Mouse (Mus musculus): ENCODE results near the gene Olfr905. TPM values are rescaled to one million over a fixed set of nuclear protein-coding genes. Genes with fewer than 3 reads are reported as not detected.

Olfr905 gene
- polyA plus RNA-seq, 1 experiment from 2014 or later: not detected

DNA sequence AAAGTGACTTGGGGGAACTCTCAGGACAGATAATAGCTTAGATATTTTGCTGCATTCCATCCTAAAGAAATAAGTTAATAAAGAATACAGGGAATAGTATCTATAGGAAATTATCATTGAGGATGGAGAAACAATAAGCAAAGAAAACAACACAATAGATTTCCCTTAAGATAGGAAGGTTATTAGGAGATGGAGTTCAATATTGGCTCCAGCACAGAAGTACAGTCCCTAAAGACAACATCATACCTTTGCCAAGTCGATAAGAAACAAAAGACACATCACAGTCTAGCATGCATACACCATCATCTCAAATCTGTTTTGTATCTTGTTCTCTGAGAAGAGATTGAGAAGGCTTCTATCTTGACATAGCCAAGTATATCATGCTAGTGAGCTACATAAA, 50.4 kb downstream of the Olfr905 start, which contains the start of gene Olfr911-ps1:
TSS of gene Olfr911-ps1 (plus strand) at position 301 of the 400 bp plus-strand sequence.
- H3K27ac ChIP-seq (ENCODE audit: low read length): no peak within 1 kb of the TSS
- no peaks in the 10 kb centered on the region for H3K4me1 ChIP-seq (ENCODE audit: control insufficient read depth, insufficient read depth, low read length)
- H3K27me3 ChIP-seq (ENCODE audit: control insufficient read depth, insufficient read depth, low read length): no peaks in the 10 kb centered on the region
- no peak within 1 kb of the TSS for H3K9ac ChIP-seq (replicated peaks; ENCODE audit: low read depth, low read length)
- no peaks in the 10 kb centered on the region for H3K36me3 ChIP-seq (ENCODE audit: control insufficient read depth, insufficient read depth, low read length)
- H3K4me3 ChIP-seq (ENCODE audit: low read depth, low read length): no peak within 1 kb of the TSS
- WGBS: 61% methylated on average over 1 of the region's 1 CpGs
- H3K4me2 ChIP-seq (replicated peaks; ENCODE audit: low read depth, low read length): no peak within 1 kb of the TSS
- ATAC-seq (ENCODE audit: insufficient number of reproducible peaks, insufficient read depth, low FRiP score, low read depth): no peak
- H3K9me3 ChIP-seq (ENCODE audit: control insufficient read depth, low read depth, low read length): no peaks in the 10 kb centered on the region

Other genes starting within 250 kb of the Olfr905 start
- gene Olfr143, start 218.3 kb upstream of the Olfr905 start, polyA plus RNA-seq (2014; fragmentation: Nextera tagmentation; extraction: Ambion mirVana): not detected in 2 replicates
- not detected in 2 replicates for gene Olfr895, start 203.3 kb upstream of the Olfr905 start, polyA plus RNA-seq (2014; fragmentation: Nextera tagmentation; extraction: Ambion mirVana)
- gene Olfr896-ps1, start 180.0 kb upstream of the Olfr905 start, polyA plus RNA-seq (2014; fragmentation: Nextera tagmentation; extraction: Ambion mirVana): not detected in 2 replicates
- not detected in 2 replicates for gene Olfr25, start 142.0 kb upstream of the Olfr905 start, polyA plus RNA-seq (2014; fragmentation: Nextera tagmentation; extraction: Ambion mirVana)
- not detected in 2 replicates for gene Olfr898, start 122.7 kb upstream of the Olfr905 start, polyA plus RNA-seq (2014; fragmentation: Nextera tagmentation; extraction: Ambion mirVana)
- gene Olfr250, start 104.2 kb upstream of the Olfr905 start, polyA plus RNA-seq (2014; fragmentation: Nextera tagmentation; extraction: Ambion mirVana): not detected in 2 replicates
- gene Olfr251, start 94.0 kb upstream of the Olfr905 start, polyA plus RNA-seq (2014; fragmentation: Nextera tagmentation; extraction: Ambion mirVana): not detected in 2 replicates
- gene Olfr147, start 69.4 kb upstream of the Olfr905 start, polyA plus RNA-seq (2014; fragmentation: Nextera tagmentation; extraction: Ambion mirVana): not detected in 2 replicates
- not detected in 2 replicates for gene Olfr901, start 41.7 kb upstream of the Olfr905 start, polyA plus RNA-seq (2014; fragmentation: Nextera tagmentation; extraction: Ambion mirVana)
- not detected in 2 replicates for gene Olfr902, start 23.5 kb upstream of the Olfr905 start, polyA plus RNA-seq (2014; fragmentation: Nextera tagmentation; extraction: Ambion mirVana)
- not detected in 2 replicates for gene Olfr904, start 8.0 kb upstream of the Olfr905 start, polyA plus RNA-seq (2014; fragmentation: Nextera tagmentation; extraction: Ambion mirVana)
- not detected in 2 replicates for gene Olfr906, start 16.0 kb downstream of the Olfr905 start, polyA plus RNA-seq (2014; fragmentation: Nextera tagmentation; extraction: Ambion mirVana)
- not detected in 2 replicates for gene Olfr907, start 24.7 kb downstream of the Olfr905 start, polyA plus RNA-seq (2014; fragmentation: Nextera tagmentation; extraction: Ambion mirVana)
- not detected in 2 replicates for gene Olfr911-ps1, start 50.5 kb downstream of the Olfr905 start, polyA plus RNA-seq (2014; fragmentation: Nextera tagmentation; extraction: Ambion mirVana)
- gene Olfr910, start 66.7 kb downstream of the Olfr905 start, polyA plus RNA-seq (2014; fragmentation: Nextera tagmentation; extraction: Ambion mirVana): not detected in 2 replicates
- gene Olfr912, start 109.1 kb downstream of the Olfr905 start, polyA plus RNA-seq (2014; fragmentation: Nextera tagmentation; extraction: Ambion mirVana): not detected in 2 replicates
- not detected in 2 replicates for gene Olfr913, start 121.7 kb downstream of the Olfr905 start, polyA plus RNA-seq (2014; fragmentation: Nextera tagmentation; extraction: Ambion mirVana)
- not detected in 2 replicates for gene Olfr914, start 134.0 kb downstream of the Olfr905 start, polyA plus RNA-seq (2014; fragmentation: Nextera tagmentation; extraction: Ambion mirVana)
- gene Olfr916, start 188.8 kb downstream of the Olfr905 start, polyA plus RNA-seq (2014; fragmentation: Nextera tagmentation; extraction: Ambion mirVana): not detected in 2 replicates
- gene Olfr917, start 194.7 kb downstream of the Olfr905 start, polyA plus RNA-seq (2014; fragmentation: Nextera tagmentation; extraction: Ambion mirVana): not detected in 2 replicates
- not detected in 2 replicates for gene Olfr918, start 203.5 kb downstream of the Olfr905 start, polyA plus RNA-seq (2014; fragmentation: Nextera tagmentation; extraction: Ambion mirVana)
- gene Olfr919, start 232.6 kb downstream of the Olfr905 start, polyA plus RNA-seq (2014; fragmentation: Nextera tagmentation; extraction: Ambion mirVana): not detected in 2 replicates
- gene Vwa5a, start 247.2 kb downstream of the Olfr905 start, polyA plus RNA-seq (2014; fragmentation: Nextera tagmentation; extraction: Ambion mirVana): 25.4 and 26.3 TPM in 2 replicates